Mouse (Mus musculus): ENCODE measurements at regions not wholly inside any gene's neighbourhood (a gene's known extent, or its start where the extent isn't known, plus 50 kb on each side); places are given as distances from the start of the nearest gene placed in this dataset.

DNA sequence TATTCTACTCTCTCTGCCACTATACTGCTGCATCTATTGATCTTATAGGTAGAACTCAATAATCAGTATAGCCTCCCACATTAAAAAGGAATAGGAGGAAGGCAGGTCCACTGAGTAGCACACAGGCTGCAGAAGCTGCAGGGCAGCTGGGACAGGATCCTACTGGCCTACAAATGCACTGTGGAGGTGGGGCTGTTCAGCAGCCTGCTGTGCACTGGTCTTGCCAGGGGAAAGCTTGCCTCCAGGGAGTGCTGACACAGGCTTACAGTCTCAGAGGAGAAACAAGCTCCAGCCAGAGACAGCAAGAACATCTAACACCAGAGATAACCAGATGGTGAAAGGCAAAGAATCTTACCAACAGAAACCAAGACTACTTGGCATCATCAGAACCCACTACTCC is 176.1 kb downstream of the Atp6ap1l start:
- no peak for TF ChIP-seq CTCF (IDR thresholded peaks at IDR 0.05; ENCODE audit: low read depth)
- TF ChIP-seq EP300 (IDR thresholded peaks at IDR 0.05; ENCODE audit: low read depth) = no peak

Data from heart, postnatal 0 days (tissue).